ENCODE assay signal across 16 mouse cellular contexts in genomic region chr1:50836123-50836522, GRCm38 (mm10).
"Had no signal": no experiment of that assay in that cellular context is flagged by ENCODE, and none has a peak within 500 bp of the region (broad histone marks: within the 10 kb centered on the region; RNA-seq: fewer than 3 reads in every experiment).

No protein-coding gene starts in this region.

- H3K9me3 ChIP-seq: liver, embryonic 15.5 days; megakaryocyte, embryonic 14.5 days; midbrain, embryonic 13.5 days; midbrain, embryonic 15.5 days; neural tube, embryonic 12.5 days; stomach, embryonic 15.5 days had no signal

- H3K4me2 ChIP-seq: liver, embryonic 15.5 days; midbrain, embryonic 11.5 days; midbrain, embryonic 13.5 days; midbrain, embryonic 15.5 days; neural tube, embryonic 12.5 days; stomach, embryonic 15.5 days had no signal

- H3K27ac ChIP-seq: liver, embryonic 15.5 days; macrophage; midbrain, embryonic 13.5 days; midbrain, embryonic 15.5 days; neural tube, embryonic 12.5 days; stomach, embryonic 15.5 days; stomach, postnatal 0 days had no signal

- H3K4me3 ChIP-seq: liver, embryonic 15.5 days; megakaryocyte, embryonic 14.5 days; midbrain, embryonic 13.5 days; midbrain, embryonic 15.5 days; neural tube, embryonic 12.5 days; stomach, embryonic 15.5 days had no signal

- ATAC-seq: liver, postnatal 0 days; midbrain, embryonic 13.5 days; midbrain, embryonic 15.5 days had no signal

- H3K9ac ChIP-seq: liver, embryonic 15.5 days; liver, postnatal 0 days; midbrain, embryonic 13.5 days; midbrain, embryonic 15.5 days; neural tube, embryonic 12.5 days; stomach, embryonic 15.5 days had no signal

- DNase-seq: liver, postnatal 0 days; lung, adult 2 months; lung, postnatal 10 days; right cerebral cortex, postnatal 14 days; thymus, adult 2 months; thymus, postnatal 25 days; thymus, postnatal 4 days had no signal

- H3K36me3 ChIP-seq: liver, embryonic 15.5 days; midbrain, embryonic 13.5 days; midbrain, embryonic 15.5 days; neural tube, embryonic 12.5 days; stomach, embryonic 15.5 days had no signal

- H3K27me3 ChIP-seq: liver, embryonic 15.5 days; megakaryocyte, embryonic 14.5 days; midbrain, embryonic 13.5 days; midbrain, embryonic 15.5 days; neural tube, embryonic 12.5 days; stomach, embryonic 15.5 days had no signal

- H3K4me1 ChIP-seq: liver, embryonic 15.5 days; megakaryocyte, embryonic 14.5 days; midbrain, embryonic 13.5 days; midbrain, embryonic 15.5 days; neural tube, embryonic 12.5 days; stomach, embryonic 15.5 days had no signal
